Mouse (Mus musculus) left cerebral cortex, postnatal 4 days (tissue): ENCODE data around the gene Xrcc1. TPM values are rescaled to one million over a fixed set of nuclear protein-coding genes. Genes with fewer than 3 reads are reported as not detected.
"Not testable (repeated sequence)": the region's sequence is repeated elsewhere in the genome, so short reads cannot be mapped to it uniquely, and the experiment has no call there.

Source experiments
- DNase-seq: peaks from one replicate; pipeline ENCODE4 v3.0.0-alpha.2; 2022
- intact Hi-C: fragments of 180-260 bp; cut with DNase I; formaldehyde crosslinking; loops from one replicate; pipeline ENCODE4 v1.15.1; 2025
- total RNA-seq, 2 experiments: library from RNA; stranded (reverse); gene quantifications; 2 replicates each; pipeline ENCODE4 v1.2.3; 2021

Gene Xrcc1
- total RNA-seq: 10 to 100 TPM; 48.8 to 49.3 TPM

GRCm38 (mm10) chr7:24546068-24546614 lies at the start of gene Xrcc1, which contains the start of gene Pinlyp:
Xrcc1 (plus strand) TSS chr7:24546289.
Pinlyp (minus strand) TSS chr7:24546118.
- intact Hi-C loops: no loop called here
- no peak for DNase-seq

GRCm38 (mm10) chr7:24499856-24500577 lies 46.1 kb upstream of the Xrcc1 start:
- intact Hi-C loops: no loop called here
- no peak for DNase-seq

GRCm38 (mm10) chr7:24500929-24501328 lies 45.2 kb upstream of the Xrcc1 start:
- intact Hi-C loops: no loop called here
- DNase-seq: peak; percentile 50

GRCm38 (mm10) chr7:24501492-24501891 lies 44.6 kb upstream of the Xrcc1 start:
- intact Hi-C loops: no loop called here
- no peak for DNase-seq

GRCm38 (mm10) chr7:24504004-24504403 lies 42.1 kb upstream of the Xrcc1 start:
- intact Hi-C loops: no loop called here
- DNase-seq: no peak

GRCm38 (mm10) chr7:24504868-24505267 lies 41.2 kb upstream of the Xrcc1 start:
- intact Hi-C loops: no loop called here

GRCm38 (mm10) chr7:24505447-24506064 lies 40.5 kb upstream of the Xrcc1 start:
- DNase-seq: no peak
- intact Hi-C loops: no loop called here

More at GRCm38 (mm10) chr7:24504868-24505267, 41.2 kb upstream of the Xrcc1 start:
- DNase-seq: no peak

GRCm38 (mm10) chr7:24506065-24506459 lies 40.0 kb upstream of the Xrcc1 start:
- intact Hi-C loops: no loop called here

GRCm38 (mm10) chr7:24506476-24506837 lies 39.6 kb upstream of the Xrcc1 start:
- peak; percentile 67 for DNase-seq
- intact Hi-C loops: no loop called here

More at GRCm38 (mm10) chr7:24506065-24506459, 40.0 kb upstream of the Xrcc1 start:
- no peak for DNase-seq

- intact Hi-C loops: no loop called here
- peak; percentile 93 for DNase-seq
These were observed 39.0 kb upstream of the Xrcc1 start, which contains the start of gene Zfp428 for GRCm38 (mm10) chr7:24506838-24507725. Zfp428 (plus strand) TSS chr7:24507006.

- DNase-seq: no peak
- intact Hi-C loops: no loop called here
These were observed 38.4 kb upstream of the Xrcc1 start for GRCm38 (mm10) chr7:24507726-24508114.

- intact Hi-C loops: no loop called here
- no peak for DNase-seq
These were observed 33.7 kb upstream of the Xrcc1 start, which contains the start of gene AC161166.1 for GRCm38 (mm10) chr7:24512355-24512754. AC161166.1 (minus strand) TSS chr7:24512455.

GRCm38 (mm10) chr7:24516319-24516718 lies 29.8 kb upstream of the Xrcc1 start:
- DNase-seq, intact Hi-C loops: not testable (repeated sequence)

GRCm38 (mm10) chr7:24517077-24517476 lies 29.0 kb upstream of the Xrcc1 start:
- intact Hi-C loops: no loop called here
- no peak for DNase-seq

- DNase-seq: no peak
- intact Hi-C loops: no loop called here
These were observed 28.4 kb upstream of the Xrcc1 start for GRCm38 (mm10) chr7:24517654-24518053.

GRCm38 (mm10) chr7:24519130-24519529 lies 27.0 kb upstream of the Xrcc1 start:
- no peak for DNase-seq
- intact Hi-C loops: no loop called here

GRCm38 (mm10) chr7:24520054-24520453 lies 26.0 kb upstream of the Xrcc1 start:
- intact Hi-C loops, DNase-seq: not testable (repeated sequence)

GRCm38 (mm10) chr7:24522805-24523204 lies 23.3 kb upstream of the Xrcc1 start:
- intact Hi-C loops: no loop called here
- DNase-seq: no peak

- no peak for DNase-seq
- intact Hi-C loops: no loop called here
These were observed 22.4 kb upstream of the Xrcc1 start for GRCm38 (mm10) chr7:24523723-24524122.

GRCm38 (mm10) chr7:24524978-24525377 lies 21.1 kb upstream of the Xrcc1 start:
- intact Hi-C loops: no loop called here
- no peak for DNase-seq
